Mouse (Mus musculus) heart, adult 2 months (tissue): Measurements from ENCODE around the gene Ncor2. TPM values are rescaled to one million over a fixed set of nuclear protein-coding genes. Genes with fewer than 3 reads are reported as not detected.
A peak's percentile ranks its signal among the peaks of the same experiment; 100 is the strongest.

Experiments used
- DNase-seq, 2 experiments: peaks; one replicate each; pipeline ENCODE4 v3.0.0; 2021
- H3K27ac ChIP-seq: fragments of 200-600 bp; 2 replicates; pipeline ENCODE4 v1.8.1; 2022
- H3K27me3 ChIP-seq: fragments of 200-500 bp; 2 replicates; pipeline ENCODE4 v1.6.1; 2012; ENCODE audit warnings: mild to moderate bottlenecking, low read length, inconsistent platforms, mixed read lengths; ENCODE audit not compliant: control insufficient read depth, insufficient read depth
- H3K36me3 ChIP-seq: fragments of 200-500 bp; 2 replicates; pipeline ENCODE4 v1.6.1; 2012; ENCODE audit warnings: low read length, inconsistent platforms; ENCODE audit not compliant: control insufficient read depth, insufficient read depth
- H3K4me1 ChIP-seq: fragments of 200-500 bp; 2 replicates; pipeline ENCODE4 v1.6.1; 2011; ENCODE audit warnings: low read length; ENCODE audit not compliant: control insufficient read depth, insufficient read depth
- H3K4me3 ChIP-seq: fragments of 200-600 bp; 2 replicates; pipeline ENCODE4 v1.8.1; 2022
- H3K79me2 ChIP-seq: fragments of 200-500 bp; replicated peaks from 2 replicates; pipeline ENCODE4 v1.6.1; 2012; ENCODE audit warnings: mild to moderate bottlenecking, inconsistent platforms, low read length, moderate library complexity, mixed read lengths; ENCODE audit not compliant: control insufficient read depth, insufficient read depth
- H3K9ac ChIP-seq: fragments of 200-500 bp; 2 replicates; pipeline ENCODE4 v1.6.1; 2012; ENCODE audit warnings: low read depth, mild to moderate bottlenecking, control low read depth, inconsistent platforms, low read length, mixed read lengths
- CTCF ChIP-seq: fragments of 200-600 bp; IDR thresholded peaks from 2 replicates; pipeline ENCODE4 v1.8.1; 2022; ENCODE audit warnings: antibody characterized with exemption, mild to moderate bottlenecking, moderate library complexity
- EP300 ChIP-seq: fragments of 200-500 bp; IDR thresholded peaks from 2 replicates; pipeline ENCODE4 v1.6.1; 2011; ENCODE audit warnings: low read depth, low read length, control low read depth; ENCODE audit not compliant: insufficient read depth
- POLR2A ChIP-seq: fragments of 200-500 bp; IDR thresholded peaks from 2 replicates; pipeline ENCODE4 v1.6.1; 2011; ENCODE audit warnings: mild to moderate bottlenecking, low read depth, low read length, control low read depth; ENCODE audit not compliant: insufficient read depth
- WGBS: fragments of 180-500 bp; shearing (Covaris S2); methylation state at CpG from one replicate; pipeline ENCODE4 v1.1.7; 2018; 5-methylcytosine and 5-hydroxymethylcytosine counted together
- intact Hi-C: fragments of 180-260 bp; cut with DNase I; formaldehyde crosslinking; loops from one replicate; pipeline ENCODE4 v1.15.1; 2025
- polyA plus RNA-seq: library from polyadenylated mRNA; depleted of rRNA; stranded (reverse); fragments of >200 nt; gene quantifications from 2 replicates; pipeline ENCODE4 v1.2.3, GENCODE M21; 2012
- total RNA-seq, 2 experiments: library from RNA; stranded (reverse); gene quantifications; 2 replicates each; pipeline ENCODE4 v1.2.3; 2021

The Ncor2 gene
- total and polyA plus RNA-seq, 3 experiments: 39.1 to 77.5 (median 73.5) TPM

- Histone ChIP-seq H3K9ac (no peak overlapping the region), H3K4me1 (peaks cover 33% of the 10 kb centered on the region), H3K36me3 (no peaks in the 10 kb centered on the region; the same call in 1 of the 2 replicates), H3K79me2 (no peaks in the 10 kb centered on the region), H3K4me3 (no peak overlapping the region), H3K27ac (no peak overlapping the region), H3K27me3 (no peaks in the 10 kb centered on the region)
- WGBS: 54% methylated on average over 7 of the region's 7 CpGs
- DNase-seq: no peak
- intact Hi-C loops: loop anchor here (5.0 kb wide), 1 partner anchor 35 kb away; no protein-coding TSS in a partner anchor
- no peak for TF ChIP-seq EP300
- TF ChIP-seq CTCF: no peak
- no peak for TF ChIP-seq POLR2A
Observed at GRCm38 (mm10) chr5:125072425-125072824, 106.6 kb downstream of the Ncor2 start.

GRCm38 (mm10) chr5:125071919-125072318 lies 107.1 kb downstream of the Ncor2 start:
- H3K4me3 ChIP-seq: no peak overlapping the region
- H3K4me1 ChIP-seq: peaks cover 33% of the 10 kb centered on the region
- H3K79me2 ChIP-seq: no peaks in the 10 kb centered on the region
- no peak for TF ChIP-seq EP300
- no peak for TF ChIP-seq CTCF
- TF ChIP-seq POLR2A: no peak
- no peak overlapping the region for H3K27ac ChIP-seq
- intact Hi-C loops: loop anchor here (5.0 kb wide), 1 partner anchor 35 kb away; no protein-coding TSS in a partner anchor
- H3K9ac ChIP-seq: no peak overlapping the region
- WGBS: 48% methylated on average over 4 of the region's 4 CpGs
- no peaks in the 10 kb centered on the region for H3K27me3 ChIP-seq
- no peak for DNase-seq
- no peaks in the 10 kb centered on the region; the same call in 1 of the 2 replicates for H3K36me3 ChIP-seq

- 15% methylated on average over 2 of the region's 2 CpGs for WGBS
- Histone ChIP-seq H3K4me3 (no peak overlapping the region), H3K79me2 (peaks cover under 1% of the 10 kb centered on the region; the same call in 1 of the 2 replicates), H3K27ac (no peak overlapping the region), H3K36me3 (no peaks in the 10 kb centered on the region; the same call in 1 of the 2 replicates), H3K9ac (no peak overlapping the region), H3K4me1 (peaks cover 30% of the 10 kb centered on the region), H3K27me3 (no peaks in the 10 kb centered on the region)
- no peak for TF ChIP-seq CTCF
- TF ChIP-seq EP300: peak; percentile 86
- peak in 1 of 2 experiments; percentile 60 for DNase-seq
- intact Hi-C loops: loop anchor here (5.0 kb wide), 1 partner anchor 37 kb away; no protein-coding TSS in a partner anchor
Observed at GRCm38 (mm10) chr5:125070399-125070798, 108.6 kb downstream of the Ncor2 start.

- intact Hi-C loops: loop anchor here (5.0 kb wide), 1 partner anchor 37 kb away; no protein-coding TSS in a partner anchor
- Histone ChIP-seq H3K27me3 (no peaks in the 10 kb centered on the region), H3K4me1 (peaks cover 28% of the 10 kb centered on the region), H3K79me2 (peaks cover 2% of the 10 kb centered on the region; the same call in 1 of the 2 replicates), H3K27ac (no peak overlapping the region), H3K9ac (no peak overlapping the region), H3K36me3 (no peaks in the 10 kb centered on the region; the same call in 1 of the 2 replicates), H3K4me3 (no peak overlapping the region)
- DNase-seq: no peak
- TF ChIP-seq POLR2A (no peak), CTCF (no peak), EP300 (no peak)
- WGBS: 59% methylated on average over 5 of the region's 5 CpGs
Observed at GRCm38 (mm10) chr5:125069916-125070315, 109.1 kb downstream of the Ncor2 start.

GRCm38 (mm10) chr5:125069426-125069825 lies 109.6 kb downstream of the Ncor2 start:
- no peak overlapping the region for H3K4me3 ChIP-seq
- H3K4me1 ChIP-seq: peaks cover 24% of the 10 kb centered on the region
- WGBS: 82% methylated on average over 5 of the region's 5 CpGs
- no peak overlapping the region for H3K9ac ChIP-seq
- no peaks in the 10 kb centered on the region; the same call in 1 of the 2 replicates for H3K36me3 ChIP-seq
- no peaks in the 10 kb centered on the region for H3K27me3 ChIP-seq
- intact Hi-C loops: no loop called here
- no peak for DNase-seq
- H3K27ac ChIP-seq: no peak overlapping the region
- H3K79me2 ChIP-seq: peaks cover 2% of the 10 kb centered on the region; the same call in 1 of the 2 replicates
- TF ChIP-seq EP300 (no peak), CTCF (no peak), POLR2A (no peak)

GRCm38 (mm10) chr5:125068371-125068951 lies 110.6 kb downstream of the Ncor2 start:
- intact Hi-C loops: no loop called here
- H3K27ac ChIP-seq: no peak overlapping the region
- TF ChIP-seq EP300: no peak
- no peak for TF ChIP-seq CTCF
- TF ChIP-seq POLR2A: no peak
- no peak overlapping the region for H3K9ac ChIP-seq
- H3K4me1 ChIP-seq: peaks cover 16% of the 10 kb centered on the region
- H3K27me3 ChIP-seq: no peaks in the 10 kb centered on the region
- no peak overlapping the region for H3K4me3 ChIP-seq
- no peak for DNase-seq
- no peaks in the 10 kb centered on the region; the same call in 1 of the 2 replicates for H3K36me3 ChIP-seq
- WGBS: 65% methylated on average over 16 of the region's 16 CpGs
- peaks cover 2% of the 10 kb centered on the region; the same call in 1 of the 2 replicates for H3K79me2 ChIP-seq
